Mouse (Mus musculus) left cerebral cortex, adult 6 months (tissue): Measurements from ENCODE around the gene Lysmd2. TPM values are rescaled to one million over a fixed set of nuclear protein-coding genes. Genes with fewer than 3 reads are reported as not detected.

Experiments used
- long read RNA-seq, 2 experiments: library from polyadenylated mRNA; unstranded; transcript quantifications; one replicate each; pipeline ENCODE4 v2.0.0; 2019 to 2020
- polyA plus RNA-seq: library from polyadenylated mRNA; unstranded; fragments of <200 nt; fragmentation: Nextera tagmentation; gene quantifications from 2 replicates; pipeline ENCODE4 v1.2.3, GENCODE M21; 2021

Lysmd2 gene
- 135 and 152 TPM in 2 replicates for polyA plus RNA-seq
- long read RNA-seq, experiment 1, transcript Lysmd2-201 (3 exons, 1,189 nt): major isoform, 169 of 198 reads
- long read RNA-seq, experiment 1, transcript Lysmd2-202 (3 exons, 1,241 nt): minor isoform, 10 of 198 reads
- long read RNA-seq, experiment 1, partial matches to known transcripts: 7 of 198 reads
- long read RNA-seq, experiment 1, other reads (novel, unspliced or antisense): 8 of 198 reads
- long read RNA-seq, experiment 2, transcript Lysmd2-202 (3 exons, 1,241 nt): minor isoform, 11 of 190 reads
- long read RNA-seq, experiment 2, transcript Lysmd2-201 (3 exons, 1,189 nt): major isoform, 169 of 190 reads
- long read RNA-seq, experiment 2, partial matches to known transcripts: 7 of 190 reads
- long read RNA-seq, experiment 2, other reads (novel, unspliced or antisense): 1 of 190 reads

GRCm38 (mm10) chr9:75625556-75626307, at the start of gene Lysmd2:
Gene Lysmd2, plus strand, starts transcription at chr9:75625741.

GRCm38 (mm10) chr9:75610571-75611493, 14.7 kb upstream of the Lysmd2 start, which contains the start of gene Tmod2:
Gene Tmod2, minus strand, starts transcription at chr9:75611325.

GRCm38 (mm10) chr9:75683426-75684191, 58.1 kb downstream of the Lysmd2 start, which contains the start of gene Scg3:
Gene Scg3, minus strand, starts transcription at chr9:75684056.

Other genes with a start within 250 kb of the Lysmd2 start
- gene Mapk6, start 215.7 kb upstream of the Lysmd2 start, polyA plus RNA-seq: 27.1 and 87.8 TPM in 2 replicates
- 16.8 and 24.1 TPM in 2 replicates for gene Leo1, start 184.2 kb upstream of the Lysmd2 start, polyA plus RNA-seq
- 26.4 and 33.5 TPM in 2 replicates for gene Tmod3, start 66.1 kb upstream of the Lysmd2 start, polyA plus RNA-seq
- gene Tmod2, start 14.4 kb upstream of the Lysmd2 start, polyA plus RNA-seq: 210 and 317 TPM in 2 replicates
- 127 and 132 TPM in 2 replicates for gene Scg3, start 58.3 kb downstream of the Lysmd2 start, polyA plus RNA-seq
- gene Bmp5, start 149.6 kb downstream of the Lysmd2 start, polyA plus RNA-seq: 0.47 and 0.63 TPM in 2 replicates